Mouse (Mus musculus): ENCODE results near the gene Tet2. TPM values are rescaled to one million over a fixed set of nuclear protein-coding genes. Genes with fewer than 3 reads are reported as not detected.

Tet2 gene
- total and polyA plus RNA-seq, 3 experiments, result 6.8 to 101 (median 10.9) TPM

- Histone ChIP-seq H3K9ac (ENCODE audit: control insufficient read depth, low read depth, low read length, poor library complexity, severe bottlenecking) (no peak overlapping the region), H3K4me3 (ENCODE audit: control insufficient read depth in 1 of 2, insufficient read depth in 1 of 2, low read depth in 2 of 2, low read length in 2 of 2) (no peak overlapping the region), H3K27ac (ENCODE audit: control insufficient read depth, low read depth, low read length) (no peak overlapping the region), H3K27me3 (ENCODE audit: control insufficient read depth in 1 of 2, insufficient read depth in 2 of 2, low read length in 2 of 2) (no peaks in the 10 kb centered on the region), H3K4me1 (ENCODE audit: control insufficient read depth in 1 of 2, insufficient read depth in 2 of 2, low read length in 2 of 2) (peaks cover 4 to 11% of the 10 kb centered on the region in 2 experiments), H3K79me2 (ENCODE audit: control insufficient read depth, insufficient read depth, low read length, poor library complexity) (peaks cover 1% of the 10 kb centered on the region; the same call in 1 of the 2 replicates), H3K36me3 (ENCODE audit: control insufficient read depth in 1 of 2, insufficient read depth in 2 of 2, low read length in 2 of 2) (peaks cover 8 to 12% of the 10 kb centered on the region in 2 experiments), H3K9me3 (replicated peaks; ENCODE audit: insufficient read depth, low read length) (no peaks in the 10 kb centered on the region)
- no peak for DNase-seq (ENCODE audit: low read depth, low spot score)
- TF ChIP-seq POLR2A (IDR thresholded peaks at IDR 0.05; ENCODE audit: control insufficient read depth in 1 of 2, insufficient read depth in 1 of 2, low read depth in 1 of 2, low read length in 2 of 2, poor library complexity in 1 of 2) (no peak), E2F4 (IDR thresholded peaks at IDR 0.05; ENCODE audit: borderline replicate concordance, low read depth, low read length) (no peak), SIN3A (IDR thresholded peaks at IDR 0.05; ENCODE audit: low read length) (no peak), MYC (IDR thresholded peaks at IDR 0.05; ENCODE audit: low read depth, low read length) (no peak), TCF12 (IDR thresholded peaks at IDR 0.05; ENCODE audit: low read depth, low read length) (no peak), JUND (IDR thresholded peaks at IDR 0.05; ENCODE audit: low read depth, low read length) (no peak), NELFE (IDR thresholded peaks at IDR 0.05; ENCODE audit: low read depth, low read length) (no peak), ETS1 (IDR thresholded peaks at IDR 0.05; ENCODE audit: low read depth, low read length) (no peak), MAFK (IDR thresholded peaks at IDR 0.05; ENCODE audit: borderline replicate concordance, low read depth, low read length) (no peak), CHD2 (IDR thresholded peaks at IDR 0.05; ENCODE audit: low read length) (no peak), SMC3 (IDR thresholded peaks at IDR 0.05; ENCODE audit: low read depth, low read length) (no peak), POLR2AphosphoS5 (IDR thresholded peaks at IDR 0.05; ENCODE audit: borderline replicate concordance, low read depth, low read length) (no peak), ELF1 (IDR thresholded peaks at IDR 0.05; ENCODE audit: low read depth, low read length) (no peak), TBP (IDR thresholded peaks at IDR 0.05; ENCODE audit: low read depth, low read length) (no peak), ZMIZ1 (IDR thresholded peaks at IDR 0.05; ENCODE audit: low read depth, low read length) (no peak)
Observed at GRCm38 (mm10) chr3:133513475-133513874, 31.5 kb downstream of the Tet2 start.

GRCm38 (mm10) chr3:133510368-133510767, 34.6 kb downstream of the Tet2 start:
- DNase-seq (ENCODE audit: low read depth, low spot score), result no peak
- TF ChIP-seq POLR2A (IDR thresholded peaks at IDR 0.05; ENCODE audit: control insufficient read depth in 1 of 2, insufficient read depth in 1 of 2, low read depth in 1 of 2, low read length in 2 of 2, poor library complexity in 1 of 2) (no peak), RAD21 (IDR thresholded peaks at IDR 0.05; ENCODE audit: low read depth, low read length) (no peak), TCF12 (IDR thresholded peaks at IDR 0.05; ENCODE audit: low read depth, low read length) (no peak), USF2 (IDR thresholded peaks at IDR 0.05; ENCODE audit: borderline replicate concordance in 1 of 2, insufficient read depth in 1 of 2, low read depth in 1 of 2, low read length in 2 of 2) (no peak), UBTF (IDR thresholded peaks at IDR 0.05; ENCODE audit: borderline replicate concordance, insufficient read depth, low read depth, low read length) (no peak), MXI1 (IDR thresholded peaks at IDR 0.05; ENCODE audit: low read depth, low read length) (no peak), POLR2AphosphoS2 (IDR thresholded peaks at IDR 0.05; ENCODE audit: low read length) (no peak), ZKSCAN1 (IDR thresholded peaks at IDR 0.05; ENCODE audit: low read depth, low read length) (no peak), ELF1 (IDR thresholded peaks at IDR 0.05; ENCODE audit: low read depth, low read length) (no peak), SMC3 (IDR thresholded peaks at IDR 0.05; ENCODE audit: low read depth, low read length) (no peak), GABPA (IDR thresholded peaks at IDR 0.05; ENCODE audit: low read depth, low read length) (no peak), RCOR1 (IDR thresholded peaks at IDR 0.05; ENCODE audit: low read depth, low read length) (no peak), ETS1 (IDR thresholded peaks at IDR 0.05; ENCODE audit: low read depth, low read length) (no peak), TBP (IDR thresholded peaks at IDR 0.05; ENCODE audit: low read depth, low read length) (no peak), EP300 (IDR thresholded peaks at IDR 0.05; ENCODE audit: low read depth in 1 of 2, low read length in 2 of 2) (no peak), BHLHE40 (IDR thresholded peaks at IDR 0.05; ENCODE audit: borderline replicate concordance, low read depth, low read length) (no peak), NELFE (IDR thresholded peaks at IDR 0.05; ENCODE audit: low read depth, low read length) (no peak), ZC3H11A (IDR thresholded peaks at IDR 0.05; ENCODE audit: low read depth, low read length) (no peak), CHD1 (IDR thresholded peaks at IDR 0.05; ENCODE audit: low read depth, low read length) (no peak)
- Histone ChIP-seq H3K9ac (ENCODE audit: control insufficient read depth, low read depth, low read length, poor library complexity, severe bottlenecking) (no peak overlapping the region), H3K27me3 (ENCODE audit: control insufficient read depth in 1 of 2, insufficient read depth in 2 of 2, low read length in 2 of 2) (no peaks in the 10 kb centered on the region), H3K27ac (ENCODE audit: control insufficient read depth, low read depth, low read length) (no peak overlapping the region), H3K4me1 (ENCODE audit: control insufficient read depth in 1 of 2, insufficient read depth in 2 of 2, low read length in 2 of 2) (no peaks in the 10 kb centered on the region), H3K79me2 (ENCODE audit: control insufficient read depth, insufficient read depth, low read length, poor library complexity) (no peaks in the 10 kb centered on the region), H3K4me3 (ENCODE audit: control insufficient read depth in 1 of 2, insufficient read depth in 1 of 2, low read depth in 2 of 2, low read length in 2 of 2) (no peak overlapping the region), H3K36me3 (ENCODE audit: control insufficient read depth in 1 of 2, insufficient read depth in 2 of 2, low read length in 2 of 2) (peaks cover 2 to 10% of the 10 kb centered on the region in 2 experiments; a peak in 2 of 4 replicates), H3K9me3 (replicated peaks; ENCODE audit: insufficient read depth, low read length) (no peaks in the 10 kb centered on the region)
